ENCODE assay signal across 10 mouse cellular contexts in genomic region chr7:71963456-71963855, GRCm38 (mm10).
DNase-seq lines count a peak whose midpoint lies in the region; ATAC-seq and TF ChIP-seq lines count a peak whose summit lies in the region.
"Had no signal": no experiment of that assay in that cellular context is flagged by ENCODE, and none has a peak within 500 bp of the region (broad histone marks: within the 10 kb centered on the region; RNA-seq: fewer than 3 reads in every experiment).

No protein-coding gene starts in this region.

- no peak for TF ChIP-seq EP300 in ES-Bruce4 (IDR thresholded peaks at IDR 0.05; ENCODE audit: insufficient read depth, low read depth, low read length)
- peak; percentile 69 for TF ChIP-seq EP300 in liver, postnatal 0 days (IDR thresholded peaks at IDR 0.05; ENCODE audit: low read depth)

- no peaks in the 10 kb centered on the region for H3K9me3 ChIP-seq in ES-Bruce4 (replicated peaks; ENCODE audit: control insufficient read depth, insufficient read depth, low read length, poor library complexity, severe bottlenecking)
- H3K9me3 ChIP-seq in liver, postnatal 0 days (ENCODE audit: low read length) = no peaks in the 10 kb centered on the region
- no peaks in the 10 kb centered on the region for H3K9me3 ChIP-seq in forebrain, embryonic 10.5 days
- no peaks in the 10 kb centered on the region for H3K9me3 ChIP-seq in midbrain, embryonic 15.5 days

- H3K4me2 ChIP-seq in liver, postnatal 0 days (ENCODE audit: low read depth, low read length) = no peak overlapping the region
- no peak overlapping the region for H3K4me2 ChIP-seq in midbrain, embryonic 15.5 days

- peak; percentile 12 for DNase-seq in ES-CJ7 (ENCODE audit: low read depth, low spot score)
- peak; percentile 12 to 17 for DNase-seq in heart, postnatal 10 days
- DNase-seq in liver, postnatal 0 days = peak; percentile 13
- DNase-seq in forebrain, embryonic 10.5 days (ENCODE audit: extremely low spot score, low spot score) = no peak
- DNase-seq in spleen, adult 12 weeks (ENCODE audit: low spot score) = no peak
- DNase-seq: cerebellum, postnatal 10 days; gastrocnemius, postnatal 25 days had no signal

- ATAC-seq in liver, postnatal 0 days = no peak
- ATAC-seq in midbrain, embryonic 15.5 days (replicated peaks) = no peak
- ATAC-seq: intestine, embryonic 16.5 days had no signal

- H3K27me3 ChIP-seq in ES-Bruce4 (ENCODE audit: control insufficient read depth, insufficient read depth, low read length, poor library complexity, severe bottlenecking) = no peaks in the 10 kb centered on the region
- H3K27me3 ChIP-seq in liver, postnatal 0 days (ENCODE audit: insufficient read depth, low read length) = no peaks in the 10 kb centered on the region
- no peaks in the 10 kb centered on the region for H3K27me3 ChIP-seq in forebrain, embryonic 10.5 days (ENCODE audit: poor library complexity, severe bottlenecking)
- no peaks in the 10 kb centered on the region for H3K27me3 ChIP-seq in midbrain, embryonic 15.5 days (replicated peaks)

- intact Hi-C loops in heart, postnatal 10 days (cut with DNase I) = loop anchor here (5.0 to 10.0 kb wide), 4 partner anchors 96 to 1609 kb away; no protein-coding TSS in a partner anchor

- 53% methylated on average over 4 of the region's 4 CpGs for WGBS in liver, postnatal 0 days (ENCODE audit: insufficient replicate concordance)
- 85% methylated on average over 4 of the region's 4 CpGs for WGBS in forebrain, embryonic 10.5 days
- 83% methylated on average over 4 of the region's 4 CpGs for WGBS in midbrain, embryonic 15.5 days

- no peak overlapping the region for H3K4me3 ChIP-seq in ES-Bruce4 (ENCODE audit: low read depth, low read length)
- H3K4me3 ChIP-seq in liver, postnatal 0 days (ENCODE audit: low read depth, low read length) = no peak overlapping the region
- H3K4me3 ChIP-seq in forebrain, embryonic 10.5 days = no peak overlapping the region
- H3K4me3 ChIP-seq in midbrain, embryonic 15.5 days = no peak overlapping the region

- no peak overlapping the region for H3K27ac ChIP-seq in ES-Bruce4 (ENCODE audit: insufficient read depth, low read length)
- H3K27ac ChIP-seq in liver, postnatal 0 days (ENCODE audit: low read depth) = no peak overlapping the region
- no peak overlapping the region for H3K27ac ChIP-seq in forebrain, embryonic 10.5 days
- H3K27ac ChIP-seq in midbrain, embryonic 15.5 days = no peak overlapping the region

- TF ChIP-seq POLR2A in ES-Bruce4 (IDR thresholded peaks at IDR 0.05; ENCODE audit: insufficient read depth, low read length) = no peak

- no peak overlapping the region for H3K9ac ChIP-seq in ES-Bruce4 (ENCODE audit: low read depth, poor library complexity, severe bottlenecking)
- H3K9ac ChIP-seq in liver, postnatal 0 days (replicated peaks) = no peak overlapping the region
- H3K9ac ChIP-seq in midbrain, embryonic 15.5 days = no peak overlapping the region

- H3K36me3 ChIP-seq in ES-Bruce4 (ENCODE audit: control insufficient read depth, insufficient read depth, low read length, poor library complexity, severe bottlenecking) = no peaks in the 10 kb centered on the region
- no peaks in the 10 kb centered on the region for H3K36me3 ChIP-seq in liver, postnatal 0 days (replicated peaks; ENCODE audit: insufficient read depth, low read length)
- H3K36me3 ChIP-seq in forebrain, embryonic 10.5 days (replicated peaks) = no peaks in the 10 kb centered on the region
- no peaks in the 10 kb centered on the region for H3K36me3 ChIP-seq in midbrain, embryonic 15.5 days (replicated peaks)

- H3K4me1 ChIP-seq in ES-Bruce4 (ENCODE audit: control insufficient read depth, insufficient read depth, low read length) = no peaks in the 10 kb centered on the region
- H3K4me1 ChIP-seq in liver, postnatal 0 days (ENCODE audit: insufficient read depth) = no peaks in the 10 kb centered on the region; the same call in 1 of the 2 replicates
- peaks cover 12% of the 10 kb centered on the region for H3K4me1 ChIP-seq in forebrain, embryonic 10.5 days
- H3K4me1 ChIP-seq in midbrain, embryonic 15.5 days = peaks cover 8% of the 10 kb centered on the region

- TF ChIP-seq CTCF in ES-Bruce4 (IDR thresholded peaks at IDR 0.05; ENCODE audit: low read depth, low read length) = peak; percentile 23
- peak; percentile 37 for TF ChIP-seq CTCF in liver, postnatal 0 days (IDR thresholded peaks at IDR 0.05; ENCODE audit: low read depth)

Comparison
In these comparisons a context has a peak if more than half of its experiments do, and no peak if none do; other contexts are left out.
1. DNase-seq: peak in ES-CJ7 (single experiment), heart, postnatal 10 days (2 of 2) and liver, postnatal 0 days (single experiment); none in forebrain, embryonic 10.5 days (single experiment) and spleen, adult 12 weeks (single experiment).